Comparison of ENCODE assay signal across 8 mouse cellular contexts in genomic region chr10:60237475-60238154, GRCm38 (mm10). TPM values are rescaled to one million over a fixed set of nuclear protein-coding genes. Genes with fewer than 3 reads are reported as not detected.
DNase-seq lines count a peak whose midpoint lies in the region.

No protein-coding gene starts in this region.

- peak; percentile 54 to 78 for DNase-seq in heart, postnatal 10 days
- no peak for DNase-seq in heart, adult 11 months
- DNase-seq in 3T3-L1 (ENCODE audit: low read depth, low spot score): peak; percentile 77
- peak; percentile 86 for DNase-seq in R1 (ENCODE audit: low read depth, low spot score)
- peak; percentile 72 for DNase-seq in embryo, embryonic 10 days (ENCODE audit: low spot score)
- peak; percentile 74 for DNase-seq in kidney, postnatal 14 days
- peak; percentile 61 for DNase-seq in mesoderm, embryonic 11.5 days (ENCODE audit: low read depth, low spot score)
- peak; percentile 38 to 71 for DNase-seq in thymus, postnatal 10 days (ENCODE audit: low spot score in 2 of 2)

- intact Hi-C loops in heart, postnatal 10 days (cut with DNase I): loop anchor here (1.0 to 5.0 kb wide), 2 partner anchors 46 to 345 kb away; no protein-coding TSS in a partner anchor

RNA-seq across cellular contexts. Expression of gene Chst3, which starts 18.6 kb away (rescaled TPM):
- 1 to 10 TPM; 1.4 to 1.8 TPM for total RNA-seq in heart, postnatal 10 days (2021)

RNA-seq across cellular contexts. Expression of gene Psap, which starts 39.8 kb away (rescaled TPM):
- total RNA-seq in heart, postnatal 10 days (2021): 100 to 1,000 TPM; 806 to 812 TPM
